Mouse (Mus musculus) brain, embryonic 14.5 days (tissue): ENCODE results near the gene Spaar.
A peak's percentile ranks its signal among the peaks of the same experiment; 100 is the strongest.

ENCODE experiments used
- CTCF ChIP-seq: fragments of 200-500 bp; IDR thresholded peaks from 2 replicates; pipeline ENCODE4 v1.5.1; 2012; ENCODE audit warnings: inconsistent platforms, mild to moderate bottlenecking, moderate library complexity, borderline replicate concordance; ENCODE audit not compliant: insufficient read depth, insufficient read length; ENCODE audit errors: extremely low read depth
- POLR2A ChIP-seq: fragments of 200-500 bp; IDR thresholded peaks from 2 replicates; pipeline ENCODE4 v1.6.1; 2012; ENCODE audit warnings: mild to moderate bottlenecking, inconsistent platforms, borderline replicate concordance; ENCODE audit not compliant: poor library complexity, insufficient read depth, insufficient read length, severe bottlenecking; ENCODE audit errors: extremely low read depth

DNA sequence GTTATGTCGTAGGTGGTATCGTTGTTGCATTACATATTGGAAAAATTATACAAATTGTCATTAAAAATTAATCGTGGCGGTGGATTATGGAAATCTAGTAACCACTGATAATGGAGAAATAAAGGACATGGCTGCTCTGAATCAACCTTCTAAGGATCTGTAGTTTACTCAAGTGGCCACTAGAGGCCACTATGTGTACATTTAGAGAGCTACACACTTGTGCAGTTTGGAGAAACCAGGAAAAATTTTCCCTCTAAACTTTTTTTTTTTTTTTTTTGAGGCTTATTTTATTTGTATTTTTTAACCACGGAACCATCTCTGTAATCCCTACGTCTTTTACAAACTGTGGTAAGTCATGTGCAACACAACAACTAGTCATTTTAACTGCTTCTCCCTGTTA lies 15.4 kb downstream of the Spaar start:
- TF ChIP-seq POLR2A (no peak), CTCF (peak; percentile 49)
